Mouse (Mus musculus): ENCODE results near the gene Fam186a.

Gene Fam186a

GRCm38 (mm10) chr15:99931231-99931630, 35.6 kb downstream of the Fam186a start:
- WGBS, result 83% methylated on average over 8 of the region's 8 CpGs

- 89% methylated on average over 15 of the region's 15 CpGs for WGBS
Measured at GRCm38 (mm10) chr15:99919601-99920158, 47.2 kb downstream of the Fam186a start.

- WGBS, result 72% methylated on average over 3 of the region's 3 CpGs
Measured at GRCm38 (mm10) chr15:99917264-99917663, 49.6 kb downstream of the Fam186a start.

- WGBS, result 76% methylated on average over 5 of the region's 5 CpGs
Measured at GRCm38 (mm10) chr15:99914613-99915012, 52.2 kb downstream of the Fam186a start.

GRCm38 (mm10) chr15:99911785-99912184, 55.1 kb downstream of the Fam186a start:
- WGBS, result 95% methylated on average over 4 of the region's 4 CpGs

- 43% methylated on average over 14 of the region's 14 CpGs for WGBS
Measured at GRCm38 (mm10) chr15:99909339-99909996, 57.4 kb downstream of the Fam186a start.

GRCm38 (mm10) chr15:99907514-99907913, 59.3 kb downstream of the Fam186a start:
- WGBS, result 75% methylated on average over 1 of the region's 1 CpGs

- WGBS, result 95% methylated on average over 4 of the region's 4 CpGs
Measured at GRCm38 (mm10) chr15:99907041-99907440, 59.8 kb downstream of the Fam186a start.

- 84% methylated on average over 9 of the region's 9 CpGs for WGBS
Measured at GRCm38 (mm10) chr15:99904841-99905240, 62.0 kb downstream of the Fam186a start.

GRCm38 (mm10) chr15:99904333-99904732, 62.5 kb downstream of the Fam186a start:
- 7% methylated on average over 4 of the region's 4 CpGs for WGBS

GRCm38 (mm10) chr15:99903227-99903626, 63.6 kb downstream of the Fam186a start:
- WGBS, result 95% methylated on average over 5 of the region's 5 CpGs

GRCm38 (mm10) chr15:99902786-99903185, 64.1 kb downstream of the Fam186a start:
- WGBS, result 93% methylated on average over 5 of the region's 5 CpGs

GRCm38 (mm10) chr15:99891355-99891754, 75.5 kb downstream of the Fam186a start:
- WGBS, result 81% methylated on average over 3 of the region's 3 CpGs

- WGBS, result 68% methylated on average over 19 of the region's 19 CpGs
Measured at GRCm38 (mm10) chr15:99890412-99891236, 76.2 kb downstream of the Fam186a start.

GRCm38 (mm10) chr15:99889275-99889874, 77.5 kb downstream of the Fam186a start:
- WGBS, result 25% methylated on average over 8 of the region's 8 CpGs

- 96% methylated on average over 2 of the region's 2 CpGs for WGBS
Measured at GRCm38 (mm10) chr15:99887130-99887529, 79.7 kb downstream of the Fam186a start.

- WGBS, result 87% methylated on average over 12 of the region's 12 CpGs
Measured at GRCm38 (mm10) chr15:99884038-99884437, 82.8 kb downstream of the Fam186a start.

GRCm38 (mm10) chr15:99878541-99878940, 88.3 kb downstream of the Fam186a start:
- WGBS, result 78% methylated on average over 5 of the region's 5 CpGs

GRCm38 (mm10) chr15:99875334-99875869, 91.5 kb downstream of the Fam186a start, which contains the start of gene Lima1:
Lima1 (minus strand) TSS chr15:99875456.
- WGBS, result under 1% methylated on average over 38 of the region's 38 CpGs

- 2% methylated on average over 30 of the region's 30 CpGs for WGBS
Measured at GRCm38 (mm10) chr15:99874612-99875333, 92.1 kb downstream of the Fam186a start.

- WGBS, result 75% methylated on average over 3 of the region's 3 CpGs
Measured at GRCm38 (mm10) chr15:99872543-99872942, 94.3 kb downstream of the Fam186a start.

Data from cerebral cortex, adult 2 months (tissue).